Mouse (Mus musculus) embryonic fibroblast, embryonic 13.5 days (primary cell): ENCODE data around the gene Kbtbd4.
"Not testable (repeated sequence)": the region's sequence is repeated elsewhere in the genome, so short reads cannot be mapped to it uniquely, and the experiment has no call there.

Experiments
- CTCF ChIP-seq: IDR thresholded peaks from 2 replicates; pipeline ENCODE4 v1.5.1; 2011; ENCODE audit warnings: mild to moderate bottlenecking, control low read depth, low read length, moderate library complexity, borderline replicate concordance; ENCODE audit not compliant: insufficient read depth
- POLR2A ChIP-seq: IDR thresholded peaks from 2 replicates; pipeline ENCODE4 v1.6.1; 2011; ENCODE audit warnings: low read depth, mild to moderate bottlenecking, control low read depth, low read length, moderate library complexity

- TF ChIP-seq CTCF, POLR2A: not testable (repeated sequence)
Observed at GRCm38 (mm10) chr2:90894299-90894677, 10.3 kb upstream of the Kbtbd4 start.
